Mouse (Mus musculus) right cerebral cortex, postnatal 4 days (tissue): ENCODE data around the gene B4galnt1.
"Not testable (repeated sequence)": the region's sequence is repeated elsewhere in the genome, so short reads cannot be mapped to it uniquely, and the experiment has no call there.

Source experiments
- DNase-seq: peaks from one replicate; pipeline ENCODE4 v3.0.0-alpha.2; 2022

B4galnt1 gene

GRCm38 (mm10) chr10:127143228-127143627 is 21.8 kb upstream of the B4galnt1 start:
- no peak for DNase-seq

GRCm38 (mm10) chr10:127144536-127144935 is 20.5 kb upstream of the B4galnt1 start:
- DNase-seq: no peak

- no peak for DNase-seq
Measured at GRCm38 (mm10) chr10:127145303-127145702, 19.7 kb upstream of the B4galnt1 start.

GRCm38 (mm10) chr10:127147135-127147534 is 17.9 kb upstream of the B4galnt1 start:
- DNase-seq: no peak

- DNase-seq: no peak
Measured at GRCm38 (mm10) chr10:127150471-127150872, 14.6 kb upstream of the B4galnt1 start.

- not testable (repeated sequence) for DNase-seq
Measured at GRCm38 (mm10) chr10:127151233-127151632, 13.8 kb upstream of the B4galnt1 start.

- DNase-seq: not testable (repeated sequence)
Measured at GRCm38 (mm10) chr10:127152556-127152955, 12.5 kb upstream of the B4galnt1 start.

- DNase-seq: no peak
Measured at GRCm38 (mm10) chr10:127153323-127153722, 11.7 kb upstream of the B4galnt1 start.

- DNase-seq: no peak
Measured at GRCm38 (mm10) chr10:127154241-127154640, 10.8 kb upstream of the B4galnt1 start.

GRCm38 (mm10) chr10:127154652-127155051 is 10.4 kb upstream of the B4galnt1 start:
- no peak for DNase-seq

GRCm38 (mm10) chr10:127156089-127156488 is 8.9 kb upstream of the B4galnt1 start:
- DNase-seq: no peak

GRCm38 (mm10) chr10:127156511-127156910 is 8.5 kb upstream of the B4galnt1 start:
- DNase-seq: no peak

GRCm38 (mm10) chr10:127158471-127158870 is 6.6 kb upstream of the B4galnt1 start:
- no peak for DNase-seq

GRCm38 (mm10) chr10:127160081-127160480 is 4.9 kb upstream of the B4galnt1 start:
- no peak for DNase-seq

GRCm38 (mm10) chr10:127160728-127161127 is 4.3 kb upstream of the B4galnt1 start:
- DNase-seq: no peak

GRCm38 (mm10) chr10:127162771-127163261 is 2.2 kb upstream of the B4galnt1 start:
- DNase-seq: not testable (repeated sequence)

GRCm38 (mm10) chr10:127164190-127164589 is 835 bp upstream of the B4galnt1 start:
- DNase-seq: no peak

- no peak for DNase-seq
Measured at GRCm38 (mm10) chr10:127165354-127165653, 279 bp downstream of the B4galnt1 start.

- DNase-seq: peak; percentile 57
Measured at GRCm38 (mm10) chr10:127165654-127166403, 804 bp downstream of the B4galnt1 start.

- no peak for DNase-seq
Measured at GRCm38 (mm10) chr10:127166404-127166715, 1.3 kb downstream of the B4galnt1 start.

- DNase-seq: peak; percentile 3
Measured at GRCm38 (mm10) chr10:127166771-127167613, 2.0 kb downstream of the B4galnt1 start.

- no peak for DNase-seq
Measured at GRCm38 (mm10) chr10:127167614-127168192, 2.7 kb downstream of the B4galnt1 start.

GRCm38 (mm10) chr10:127170002-127170401 is 5.0 kb downstream of the B4galnt1 start:
- peak; percentile 53 for DNase-seq

GRCm38 (mm10) chr10:127170837-127171272 is 5.8 kb downstream of the B4galnt1 start:
- peak; percentile 72 for DNase-seq
